Mouse (Mus musculus) bone marrow macrophage, adult 2 months (primary cell): ENCODE measurements at regions not wholly inside any gene's neighbourhood (a gene's known extent, or its start where the extent isn't known, plus 50 kb on each side); places are given as distances from the start of the nearest gene placed in this dataset.

ENCODE experiments used
- CTCF ChIP-seq: IDR thresholded peaks from 2 replicates; pipeline ENCODE4 v1.5.1; 2012; ENCODE audit warnings: low read depth, mild to moderate bottlenecking, low read length, moderate library complexity
- POLR2A ChIP-seq: IDR thresholded peaks from 2 replicates; pipeline ENCODE4 v1.6.1; 2012; ENCODE audit warnings: mild to moderate bottlenecking, low read depth, low read length, borderline replicate concordance

- no peak for TF ChIP-seq CTCF
- no peak for TF ChIP-seq POLR2A
Observed at GRCm38 (mm10) chr6:94390403-94390802, 106.7 kb upstream of the Magi1 start.
